Mouse (Mus musculus): ENCODE measurements at regions not wholly inside any gene's neighbourhood (a gene's known extent, or its start where the extent isn't known, plus 50 kb on each side); places are given as distances from the start of the nearest gene placed in this dataset.

DNA sequence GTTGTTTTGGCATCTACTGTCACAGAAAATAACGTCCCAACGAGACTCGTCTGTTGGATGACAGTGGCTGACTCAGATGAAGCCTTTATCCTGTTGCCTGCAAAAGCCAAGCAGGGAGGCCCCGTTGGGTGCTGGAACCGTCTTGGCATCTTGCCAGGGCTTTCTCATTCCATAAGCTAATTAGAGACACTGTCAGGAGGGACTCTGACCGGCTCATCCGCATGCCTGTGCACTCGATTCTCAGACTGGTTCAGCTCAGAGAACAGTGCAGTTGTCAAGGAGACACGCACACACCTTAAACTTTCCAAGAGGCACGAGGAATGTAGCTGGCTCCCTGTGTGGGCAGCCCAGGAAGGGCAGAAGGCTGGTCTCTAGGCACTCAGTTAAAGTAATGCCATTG, 169.0 kb upstream of the Sulf2 start:
- no peak for TF ChIP-seq CTCF (IDR thresholded peaks at IDR 0.05; ENCODE audit: low read depth)
- no peak overlapping the region for H3K27ac ChIP-seq (ENCODE audit: low read depth, low read length)
- peak; percentile 48 for ATAC-seq

DNA sequence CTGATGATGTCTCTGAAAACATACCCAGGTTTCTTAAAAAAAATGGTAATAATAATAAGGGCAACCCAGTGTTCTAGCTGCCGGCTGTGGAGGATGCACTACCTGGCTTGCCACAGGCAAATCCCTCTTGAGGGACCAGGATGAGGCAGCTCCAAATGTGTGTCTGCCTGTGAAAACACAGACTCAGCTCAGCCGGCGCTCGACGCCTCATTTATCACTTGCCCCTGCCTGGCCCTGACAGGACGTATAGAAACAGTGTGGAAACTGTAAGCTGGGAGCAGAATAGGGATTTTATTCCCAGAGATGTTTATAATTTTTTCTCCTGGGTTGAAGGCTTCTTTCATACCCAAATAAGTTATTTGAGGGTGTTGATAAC, 167.2 kb upstream of the Sulf2 start:
- H3K36me3 ChIP-seq (ENCODE audit: insufficient read depth): no peaks in the 10 kb centered on the region
- 66% methylated on average over 6 of the region's 6 CpGs for WGBS
- no peak overlapping the region for H3K9ac ChIP-seq
- TF ChIP-seq CTCF (IDR thresholded peaks at IDR 0.05; ENCODE audit: low read depth): no peak
- no peak for DNase-seq
- H3K9me3 ChIP-seq (ENCODE audit: low read length): no peaks in the 10 kb centered on the region
- H3K4me1 ChIP-seq (ENCODE audit: insufficient read depth): no peaks in the 10 kb centered on the region
- H3K4me3 ChIP-seq (ENCODE audit: low read depth, low read length): no peak overlapping the region
- no peak overlapping the region for H3K4me2 ChIP-seq (ENCODE audit: low read depth)
- H3K27me3 ChIP-seq (ENCODE audit: insufficient read depth, low read length): no peaks in the 10 kb centered on the region; the same call in 1 of the 2 replicates
- ATAC-seq: no peak
- H3K27ac ChIP-seq (ENCODE audit: low read depth, low read length): no peak overlapping the region

More for the DNA sequence above, 169.0 kb upstream of the Sulf2 start:
- H3K9ac ChIP-seq: no peak overlapping the region
- no peaks in the 10 kb centered on the region for H3K4me1 ChIP-seq (ENCODE audit: insufficient read depth)
- no peak overlapping the region for H3K4me3 ChIP-seq (ENCODE audit: low read depth, low read length)
- no peaks in the 10 kb centered on the region for H3K36me3 ChIP-seq (ENCODE audit: insufficient read depth)
- no peaks in the 10 kb centered on the region for H3K27me3 ChIP-seq (ENCODE audit: insufficient read depth, low read length)
- no peak overlapping the region for H3K4me2 ChIP-seq (ENCODE audit: low read depth)
- H3K9me3 ChIP-seq (ENCODE audit: low read length): no peaks in the 10 kb centered on the region
- peak; percentile 61 for DNase-seq
- 20% methylated on average over 10 of the region's 10 CpGs for whole genome bisulfite sequencing

DNA sequence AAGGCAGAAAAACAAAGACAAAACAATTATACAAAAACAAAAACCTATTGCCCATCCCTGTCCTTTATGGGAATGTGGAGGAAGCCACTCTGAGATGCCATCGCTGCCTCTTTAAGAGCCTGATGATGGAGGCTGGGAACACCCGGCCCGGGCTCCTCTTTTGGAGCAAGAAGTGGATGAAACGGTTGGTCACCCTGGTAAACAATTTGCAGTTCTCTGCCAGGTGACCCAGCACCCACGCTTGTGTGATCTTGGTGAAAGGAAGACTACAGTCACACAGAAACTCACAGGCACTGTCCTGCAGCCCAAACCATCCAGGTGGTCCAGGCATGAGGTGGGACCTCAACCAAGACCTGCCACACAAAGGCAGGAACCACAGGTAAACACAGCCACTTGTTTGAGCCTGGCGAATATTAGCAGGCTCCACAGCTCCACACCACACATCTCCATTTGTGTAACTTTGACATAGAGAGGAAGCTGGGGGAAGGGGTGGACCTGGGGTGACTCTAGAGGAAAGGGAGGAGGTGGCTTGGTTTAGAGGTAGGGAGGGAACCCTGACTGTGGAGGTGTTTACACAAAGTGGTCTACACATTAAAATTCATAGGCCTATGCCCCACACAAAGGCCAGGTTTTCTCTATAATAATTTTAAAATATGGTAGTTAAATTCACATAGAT, 166.7 kb upstream of the Sulf2 start:
- Histone ChIP-seq H3K4me3 (ENCODE audit: low read depth, low read length) (no peak overlapping the region), H3K36me3 (ENCODE audit: insufficient read depth) (no peaks in the 10 kb centered on the region), H3K9me3 (ENCODE audit: low read length) (no peaks in the 10 kb centered on the region), H3K27ac (ENCODE audit: low read depth, low read length) (no peak overlapping the region), H3K4me2 (ENCODE audit: low read depth) (no peak overlapping the region), H3K27me3 (ENCODE audit: insufficient read depth, low read length) (no peaks in the 10 kb centered on the region; the same call in 1 of the 2 replicates), H3K4me1 (ENCODE audit: insufficient read depth) (no peaks in the 10 kb centered on the region), H3K9ac (no peak overlapping the region)
- DNase-seq (no peak), ATAC-seq (no peak)
- TF ChIP-seq CTCF (IDR thresholded peaks at IDR 0.05; ENCODE audit: low read depth): no peak
- WGBS: 80% methylated on average over 6 of the region's 6 CpGs

DNA sequence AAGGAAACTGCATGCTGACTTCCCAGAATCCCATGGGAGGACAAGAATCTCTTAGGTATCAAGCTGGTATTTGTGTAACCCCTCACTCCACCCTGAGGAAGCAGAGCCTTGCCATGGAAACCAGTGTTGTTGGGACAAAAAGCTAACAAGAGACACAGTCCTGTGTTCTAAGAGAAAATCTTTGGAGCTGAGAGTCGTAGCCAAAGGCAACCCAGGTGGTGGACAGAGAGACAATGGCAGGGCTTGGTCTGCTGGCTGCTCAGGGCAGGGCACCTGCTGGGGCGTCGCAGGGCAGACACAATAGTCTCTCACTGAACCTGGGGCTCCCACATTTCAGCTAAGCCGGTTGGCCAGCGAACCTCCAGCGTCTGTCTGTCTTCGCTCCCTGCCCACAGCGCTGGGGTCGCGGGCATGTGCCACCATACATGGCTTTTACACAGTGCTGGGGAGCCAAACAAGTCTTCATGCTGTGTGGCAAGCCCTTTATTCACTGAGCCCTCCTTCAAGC, 161.0 kb upstream of the Sulf2 start:
- no peak for TF ChIP-seq CTCF (IDR thresholded peaks at IDR 0.05; ENCODE audit: low read depth)
- Histone ChIP-seq H3K27me3 (ENCODE audit: insufficient read depth, low read length) (no peaks in the 10 kb centered on the region; the same call in 1 of the 2 replicates), H3K4me3 (ENCODE audit: low read depth, low read length) (no peak overlapping the region), H3K9ac (no peak overlapping the region), H3K4me1 (ENCODE audit: insufficient read depth) (no peaks in the 10 kb centered on the region), H3K27ac (ENCODE audit: low read depth, low read length) (no peak overlapping the region), H3K36me3 (ENCODE audit: insufficient read depth) (no peaks in the 10 kb centered on the region), H3K9me3 (ENCODE audit: low read length) (no peaks in the 10 kb centered on the region), H3K4me2 (ENCODE audit: low read depth) (no peak overlapping the region)
- 0 out of 2 replicates have a peak, but pooled peaks have one; percentile 32 for ATAC-seq
- 16% methylated on average over 10 of the region's 10 CpGs for WGBS
- DNase-seq: no peak

DNA sequence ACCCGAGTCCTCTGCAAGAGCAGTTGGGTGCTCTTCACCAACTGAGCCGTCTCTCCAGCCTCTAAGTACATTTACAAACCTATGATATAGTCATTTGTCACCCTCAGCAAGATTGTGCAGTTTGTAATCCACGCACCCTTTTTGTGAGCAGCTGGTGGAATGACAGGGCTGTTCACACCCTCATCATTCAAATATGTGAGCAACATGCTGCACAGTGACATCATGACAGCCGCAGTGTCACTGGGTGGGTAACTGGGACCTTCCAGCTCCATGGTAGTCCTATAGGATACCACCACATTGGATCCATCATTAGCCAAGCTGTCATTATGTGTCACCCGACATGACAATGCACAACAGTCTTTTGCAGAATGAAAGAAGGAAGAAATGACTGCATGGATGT, 155.0 kb upstream of the Sulf2 start:
- H3K36me3 ChIP-seq (ENCODE audit: insufficient read depth): no peaks in the 10 kb centered on the region
- no peak overlapping the region for H3K27ac ChIP-seq (ENCODE audit: low read depth, low read length)
- no peak overlapping the region for H3K9ac ChIP-seq
- H3K27me3 ChIP-seq (ENCODE audit: insufficient read depth, low read length): no peaks in the 10 kb centered on the region
- H3K4me3 ChIP-seq (ENCODE audit: low read depth, low read length): no peak overlapping the region
- H3K4me1 ChIP-seq (ENCODE audit: insufficient read depth): no peaks in the 10 kb centered on the region
- H3K9me3 ChIP-seq (ENCODE audit: low read length): no peaks in the 10 kb centered on the region
- DNase-seq: peak; percentile 63
- ATAC-seq: peak; percentile 81
- no peak overlapping the region for H3K4me2 ChIP-seq (ENCODE audit: low read depth)
- TF ChIP-seq CTCF (IDR thresholded peaks at IDR 0.05; ENCODE audit: low read depth): no peak
- 63% methylated on average over 5 of the region's 5 CpGs for WGBS

DNA sequence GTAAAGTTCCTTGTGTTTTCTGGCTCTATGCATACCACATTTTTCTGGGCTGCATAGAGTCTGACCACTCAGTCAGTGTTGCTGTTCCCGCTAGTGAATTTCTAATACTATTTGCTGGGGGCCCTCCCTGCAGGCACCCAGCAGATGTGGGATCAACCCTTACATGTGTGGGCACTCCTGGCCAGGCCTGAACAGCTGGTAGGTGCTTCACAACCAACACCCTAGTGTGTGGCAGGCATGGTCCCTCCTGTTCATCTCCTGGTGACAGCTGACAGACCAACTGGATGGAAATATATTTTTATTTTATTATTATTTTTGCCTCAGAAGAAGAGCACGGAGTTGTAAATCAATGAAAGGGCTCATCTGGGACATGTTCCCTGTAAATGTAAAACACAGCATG, 154.4 kb upstream of the Sulf2 start:
- TF ChIP-seq CTCF (IDR thresholded peaks at IDR 0.05; ENCODE audit: low read depth): no peak
- no peak overlapping the region for H3K9ac ChIP-seq
- H3K9me3 ChIP-seq (ENCODE audit: low read length): no peaks in the 10 kb centered on the region
- no peak for DNase-seq
- no peak for ATAC-seq
- no peaks in the 10 kb centered on the region for H3K36me3 ChIP-seq (ENCODE audit: insufficient read depth)
- H3K4me1 ChIP-seq (ENCODE audit: insufficient read depth): no peaks in the 10 kb centered on the region
- H3K27me3 ChIP-seq (ENCODE audit: insufficient read depth, low read length): no peaks in the 10 kb centered on the region
- 82% methylated on average over 2 of the region's 2 CpGs for WGBS
- no peak overlapping the region for H3K27ac ChIP-seq (ENCODE audit: low read depth, low read length)
- no peak overlapping the region for H3K4me3 ChIP-seq (ENCODE audit: low read depth, low read length)
- no peak overlapping the region for H3K4me2 ChIP-seq (ENCODE audit: low read depth)

DNA sequence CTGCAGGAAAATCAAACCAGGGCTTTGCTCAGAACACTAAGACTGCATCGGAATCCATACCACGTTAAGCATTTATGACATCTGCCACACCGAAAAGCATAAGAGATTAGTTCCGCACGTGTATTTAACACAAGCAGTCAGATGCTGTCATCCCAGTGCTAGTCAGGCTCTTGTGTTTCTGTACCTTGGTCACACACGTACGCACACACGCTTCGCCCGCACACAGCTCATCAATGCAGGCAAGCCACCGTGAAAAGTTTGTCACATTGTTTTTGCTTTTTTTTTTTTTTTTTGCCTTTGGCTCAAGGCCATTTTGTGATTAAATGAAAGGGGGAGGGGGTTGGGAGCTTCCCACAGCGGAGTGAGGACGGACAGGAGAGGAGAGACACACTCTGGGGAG, 152.1 kb upstream of the Sulf2 start:
- Histone ChIP-seq H3K9me3 (ENCODE audit: low read length) (no peaks in the 10 kb centered on the region), H3K4me1 (ENCODE audit: insufficient read depth) (no peaks in the 10 kb centered on the region), H3K9ac (no peak overlapping the region), H3K27ac (ENCODE audit: low read depth, low read length) (no peak overlapping the region), H3K27me3 (ENCODE audit: insufficient read depth, low read length) (no peaks in the 10 kb centered on the region), H3K4me3 (ENCODE audit: low read depth, low read length) (no peak overlapping the region), H3K4me2 (ENCODE audit: low read depth) (no peak overlapping the region), H3K36me3 (ENCODE audit: insufficient read depth) (no peaks in the 10 kb centered on the region)
- DNase-seq: no peak
- WGBS: 42% methylated on average over 13 of the region's 13 CpGs
- ATAC-seq: no peak
- no peak for TF ChIP-seq CTCF (IDR thresholded peaks at IDR 0.05; ENCODE audit: low read depth)

Data from forebrain, postnatal 0 days (tissue).